Mouse (Mus musculus): Measurements from ENCODE around the gene Oxt.
"Not testable (repeated sequence)": the region's sequence is repeated elsewhere in the genome, so short reads cannot be mapped to it uniquely, and the experiment has no call there.

Oxt gene

GRCm38 (mm10) chr2:130575873-130576272 lies at the start of gene Oxt:
Gene Oxt, plus strand, starts transcription at chr2:130576173.
- DNase-seq (ENCODE audit: low spot score), result no peak

DNA sequence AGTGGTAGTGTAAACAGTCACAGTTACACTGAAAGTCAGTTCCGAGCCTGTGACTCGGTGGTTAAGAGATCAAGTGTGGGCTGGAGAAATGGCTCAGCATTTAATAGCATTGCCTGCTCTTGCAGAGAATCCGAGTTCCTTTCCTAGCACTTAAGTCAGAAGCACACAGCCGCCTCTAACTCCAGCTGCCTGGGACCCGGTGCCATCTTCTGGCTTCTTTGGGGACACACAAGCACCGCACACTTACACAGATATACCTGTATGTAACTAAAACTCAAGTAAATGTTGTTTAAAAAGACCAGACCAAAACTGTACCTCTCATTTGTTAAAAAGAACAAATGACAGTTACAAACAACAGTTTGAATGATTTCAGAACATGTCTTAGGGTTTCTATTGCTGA lies 47.5 kb upstream of the Oxt start:
- no peak for DNase-seq (ENCODE audit: low spot score)

- DNase-seq (ENCODE audit: low spot score), result no peak
Measured at GRCm38 (mm10) chr2:130529290-130529689, 46.7 kb upstream of the Oxt start.

GRCm38 (mm10) chr2:130529925-130530324 lies 46.0 kb upstream of the Oxt start:
- DNase-seq (ENCODE audit: low spot score), result no peak

- DNase-seq (ENCODE audit: low spot score), result no peak
Measured at GRCm38 (mm10) chr2:130532201-130532600, 43.8 kb upstream of the Oxt start.

DNA sequence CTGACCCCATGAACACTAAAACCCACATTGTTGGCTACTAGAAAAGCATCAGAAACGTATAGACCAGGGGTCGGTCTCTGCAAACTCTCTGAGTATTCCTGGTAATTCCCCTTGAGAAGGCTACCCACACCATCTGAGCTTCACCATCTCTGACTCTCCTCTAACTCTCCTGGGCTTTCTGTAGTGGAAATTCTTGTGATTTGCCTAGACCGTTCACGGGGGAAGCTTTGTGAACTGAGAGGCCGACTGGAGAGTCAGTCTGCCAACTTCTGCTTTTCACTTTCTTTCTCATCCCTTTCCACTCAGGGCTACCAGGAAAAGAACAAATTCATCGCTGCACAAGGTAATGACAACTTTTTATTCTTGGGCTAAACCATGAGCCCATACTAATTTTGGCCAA lies 41.0 kb upstream of the Oxt start:
- no peak for DNase-seq (ENCODE audit: low spot score)

- no peak for DNase-seq (ENCODE audit: low spot score)
Measured at GRCm38 (mm10) chr2:130536890-130537289, 39.1 kb upstream of the Oxt start.

GRCm38 (mm10) chr2:130538876-130539546 lies 37.0 kb upstream of the Oxt start:
- DNase-seq (ENCODE audit: low spot score), result no peak

DNA sequence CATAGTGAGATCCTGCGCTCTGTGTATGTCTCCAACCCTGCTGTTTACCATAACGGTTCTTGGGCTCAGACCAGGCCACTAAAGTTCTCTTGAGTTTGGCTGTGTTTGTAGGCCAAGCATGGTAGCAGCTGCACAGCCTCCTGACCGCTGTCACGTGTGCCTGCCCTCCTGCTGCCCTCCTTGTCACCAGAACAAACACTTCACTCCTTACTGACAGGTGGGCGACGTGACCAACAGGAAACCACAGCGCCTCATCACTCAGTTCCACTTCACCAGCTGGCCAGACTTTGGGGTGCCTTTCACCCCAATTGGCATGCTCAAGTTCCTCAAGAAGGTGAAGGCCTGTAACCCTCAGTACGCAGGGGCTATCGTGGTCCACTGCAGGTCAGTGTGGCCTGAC lies 35.7 kb upstream of the Oxt start:
- DNase-seq (ENCODE audit: low spot score), result no peak

GRCm38 (mm10) chr2:130546957-130547356 lies 29.0 kb upstream of the Oxt start:
- no peak for DNase-seq (ENCODE audit: low spot score)

DNA sequence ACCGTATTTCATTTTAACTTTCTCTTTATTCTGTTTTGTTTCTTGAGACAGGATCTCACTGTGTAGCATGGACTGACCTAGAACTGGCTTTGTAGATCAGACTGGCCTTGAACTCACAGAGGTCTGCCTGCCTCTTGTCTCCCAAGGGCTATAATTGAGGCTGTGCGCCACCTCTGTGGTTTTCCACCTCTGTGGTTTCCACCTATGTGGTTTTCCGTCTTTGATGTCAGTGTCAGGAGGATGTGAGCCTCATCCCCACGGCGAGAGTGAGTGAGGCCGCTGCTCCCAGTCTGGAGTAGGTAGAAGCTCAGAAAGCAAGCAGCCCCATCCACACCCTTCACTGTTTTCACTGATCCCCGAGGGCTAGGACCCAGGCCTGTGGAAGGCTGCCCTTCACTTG lies 21.1 kb upstream of the Oxt start:
- no peak for DNase-seq (ENCODE audit: low spot score)

DNA sequence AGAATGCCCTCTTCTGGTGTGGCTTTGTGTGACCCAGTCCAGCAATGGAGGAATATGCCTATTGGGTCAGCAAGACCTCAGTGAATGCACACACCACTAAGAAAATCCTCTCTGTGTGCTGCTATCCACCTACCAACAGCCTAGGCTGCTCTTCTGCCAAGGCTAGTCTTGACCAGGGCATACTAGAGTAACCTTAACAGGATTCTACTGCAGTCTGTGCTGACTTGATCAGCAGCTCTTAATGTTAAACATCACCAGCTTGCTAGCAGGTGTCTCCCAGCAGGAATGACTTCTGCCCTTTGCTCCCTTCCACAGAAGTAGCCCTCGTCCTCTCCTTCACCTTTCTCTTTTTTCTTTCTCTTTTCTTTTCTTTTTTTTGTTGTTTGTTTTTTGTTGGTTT lies 19.7 kb upstream of the Oxt start:
- no peak for DNase-seq (ENCODE audit: low spot score)

DNA sequence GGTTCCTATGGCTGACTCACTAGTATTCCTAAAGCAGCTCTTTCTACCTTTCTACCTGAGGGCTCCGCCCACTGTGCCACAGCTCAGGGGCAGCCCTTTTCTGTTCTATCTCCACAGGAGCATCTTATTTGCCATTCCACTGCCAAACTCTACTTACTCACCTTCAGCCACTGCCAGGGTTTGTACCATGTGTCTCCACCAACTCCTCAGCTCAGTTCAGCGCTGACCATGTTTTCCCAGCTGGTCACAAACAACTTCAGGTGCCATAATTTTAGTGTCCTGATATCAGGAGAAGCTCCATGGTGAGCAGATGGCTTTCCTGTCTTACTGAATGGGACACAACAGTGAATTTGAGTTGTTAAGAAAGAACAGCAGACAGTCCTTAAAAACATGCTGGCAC lies 18.5 kb upstream of the Oxt start:
- no peak for DNase-seq (ENCODE audit: low spot score)

DNA sequence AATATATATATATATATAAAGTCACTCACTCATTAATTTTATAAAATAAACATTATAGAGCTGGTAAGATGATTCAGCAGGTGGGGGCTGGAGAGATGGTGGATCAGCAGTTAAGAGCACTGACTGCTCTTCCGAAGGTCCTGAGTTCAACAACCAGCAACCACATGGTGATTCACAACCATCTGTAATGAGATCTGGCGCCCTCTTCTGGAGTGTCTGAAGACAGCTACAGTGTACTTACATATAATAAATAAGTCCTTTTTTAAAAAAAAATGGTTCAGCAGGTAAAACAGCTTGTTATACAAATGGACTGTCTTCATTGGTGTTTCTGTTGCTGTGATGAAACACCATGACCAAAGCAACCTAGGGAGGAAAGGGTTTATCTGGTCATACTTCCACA lies 18.0 kb upstream of the Oxt start:
- DNase-seq (ENCODE audit: low spot score), result no peak

DNA sequence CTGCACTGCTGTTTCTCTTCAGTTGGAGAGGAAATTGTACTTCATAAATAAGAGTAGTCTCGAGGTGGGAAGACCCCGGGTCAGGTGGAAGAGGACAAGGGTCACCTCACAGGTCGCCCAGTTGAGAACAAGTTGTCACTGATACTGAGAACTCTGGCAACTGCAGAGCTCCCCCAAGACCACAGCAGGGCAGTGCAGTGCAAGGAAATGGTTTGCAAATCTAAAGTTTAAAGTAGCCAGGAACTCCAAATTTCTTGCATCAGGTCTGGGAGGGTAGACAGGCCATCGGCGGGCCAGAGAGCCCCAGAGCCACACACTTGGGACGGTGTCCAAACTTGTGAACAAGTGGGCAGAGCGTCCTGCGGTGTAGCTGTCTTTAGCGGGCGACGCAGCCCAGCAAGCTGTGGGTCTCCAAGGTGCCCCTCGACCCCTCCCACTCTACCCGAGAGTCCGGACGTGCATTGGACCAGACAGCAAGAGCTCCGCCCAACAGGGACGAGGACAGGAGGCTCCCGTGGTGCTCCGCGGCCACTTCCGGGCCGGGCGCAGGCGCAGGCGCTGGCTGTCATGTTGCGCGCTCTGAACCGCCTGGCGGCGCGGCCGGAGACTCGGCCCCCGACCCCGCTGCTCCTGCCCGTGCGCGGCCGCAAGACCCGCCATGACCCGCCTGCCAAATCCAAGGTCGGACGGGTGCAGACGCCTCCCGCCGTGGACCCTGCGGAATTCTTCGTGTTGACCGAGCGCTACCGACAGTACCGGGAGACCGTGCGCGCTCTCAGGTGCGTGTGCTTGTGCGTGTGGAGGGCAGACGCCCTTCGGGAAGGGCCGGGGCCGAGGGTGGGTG lies 12.5 kb upstream of the Oxt start, which contains the start of gene Mrps26:
TSS of gene Mrps26 (plus strand) at position 531 of the 844 bp plus-strand sequence.
- DNase-seq (ENCODE audit: low spot score), result peak; percentile 93

DNA sequence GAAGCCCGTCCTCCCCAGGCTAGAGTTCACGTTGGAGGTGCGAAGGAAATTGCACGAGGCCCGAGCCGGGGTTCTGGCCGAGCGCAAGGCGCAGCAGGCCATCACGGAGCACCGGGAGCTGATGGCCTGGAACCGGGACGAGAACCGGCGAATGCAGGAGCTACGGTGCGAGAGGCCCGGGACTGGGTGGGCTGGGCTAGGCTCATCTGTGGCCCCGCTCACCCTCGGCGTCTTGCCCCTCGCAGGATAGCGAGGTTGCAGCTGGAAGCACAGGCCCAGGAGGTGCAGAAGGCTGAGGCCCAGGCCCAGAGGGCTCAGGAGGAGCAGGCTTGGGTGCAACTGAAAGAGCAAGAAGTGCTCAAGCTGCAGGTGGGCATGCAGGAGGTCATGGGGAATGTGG lies 11.9 kb upstream of the Oxt start:
- no peak for DNase-seq (ENCODE audit: low spot score)

DNA sequence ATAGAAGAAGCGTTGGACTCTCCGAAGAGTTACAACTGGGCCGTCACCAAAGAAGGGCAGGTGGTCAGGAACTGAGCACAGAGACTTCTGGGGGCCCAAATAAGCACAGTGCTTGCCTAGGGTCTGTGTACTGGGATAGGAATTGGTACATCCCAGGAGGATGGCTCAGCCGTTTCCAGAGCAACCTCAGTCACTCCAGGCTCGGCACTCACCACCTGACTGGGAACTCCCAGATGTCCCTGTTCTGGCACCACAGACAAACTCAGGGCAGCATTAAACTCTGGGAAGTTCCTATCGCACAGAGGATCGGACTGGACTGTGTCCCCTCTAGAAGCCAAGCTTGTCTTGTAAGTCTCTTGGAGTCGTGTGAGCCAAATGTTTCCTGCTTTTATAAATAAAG lies 11.0 kb upstream of the Oxt start:
- no peak for DNase-seq (ENCODE audit: low spot score)

DNA sequence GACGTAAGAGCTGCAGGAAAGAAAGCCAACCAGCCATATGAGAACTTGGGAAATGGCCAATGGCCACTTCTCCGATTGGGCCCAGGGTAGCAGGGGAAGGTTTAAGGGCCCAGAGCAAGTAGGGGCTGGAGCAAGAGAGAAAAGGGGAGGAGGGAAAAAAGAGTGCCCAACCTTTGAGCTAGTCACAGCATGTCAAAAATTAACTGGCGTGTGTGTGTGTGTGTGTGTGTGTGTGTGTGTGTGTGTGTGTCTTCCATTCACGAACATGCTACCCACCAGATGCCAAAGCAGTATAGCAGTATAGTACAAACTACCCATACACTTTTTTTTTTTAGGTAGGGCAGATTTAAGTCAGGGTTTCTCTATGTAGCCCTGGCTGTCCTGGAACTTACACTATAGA lies 7.1 kb upstream of the Oxt start:
- DNase-seq (ENCODE audit: low spot score), result no peak

DNA sequence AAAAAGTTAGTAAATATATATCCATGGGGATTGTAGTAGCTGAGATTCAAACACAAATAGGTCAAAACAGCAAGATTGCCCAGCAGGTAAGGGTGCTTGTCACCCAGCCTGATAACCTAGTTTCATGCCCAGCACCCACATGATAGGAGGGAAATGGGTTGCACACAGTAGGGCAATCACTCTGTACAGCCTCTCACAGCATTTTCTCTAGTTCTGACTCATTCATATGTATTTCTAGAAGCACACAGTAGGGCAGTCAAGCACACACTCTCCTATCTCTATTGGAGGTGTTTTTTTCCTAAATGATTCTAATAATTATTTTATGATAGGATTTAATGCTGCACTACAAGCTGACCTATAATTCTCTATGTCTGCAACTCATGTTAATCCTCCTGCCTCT lies 6.0 kb upstream of the Oxt start:
- no peak for DNase-seq (ENCODE audit: low spot score)

GRCm38 (mm10) chr2:130574960-130575359 lies 1.0 kb upstream of the Oxt start:
- no peak for DNase-seq (ENCODE audit: low spot score)

- not testable (repeated sequence) for DNase-seq (ENCODE audit: low spot score)
Measured at GRCm38 (mm10) chr2:130576564-130576963, 591 bp downstream of the Oxt start.

- no peak for DNase-seq (ENCODE audit: low spot score)
Measured at GRCm38 (mm10) chr2:130577021-130577420, 1.0 kb downstream of the Oxt start.

- DNase-seq (ENCODE audit: low spot score), result no peak
Measured at GRCm38 (mm10) chr2:130577632-130578031, 1.7 kb downstream of the Oxt start.

DNA sequence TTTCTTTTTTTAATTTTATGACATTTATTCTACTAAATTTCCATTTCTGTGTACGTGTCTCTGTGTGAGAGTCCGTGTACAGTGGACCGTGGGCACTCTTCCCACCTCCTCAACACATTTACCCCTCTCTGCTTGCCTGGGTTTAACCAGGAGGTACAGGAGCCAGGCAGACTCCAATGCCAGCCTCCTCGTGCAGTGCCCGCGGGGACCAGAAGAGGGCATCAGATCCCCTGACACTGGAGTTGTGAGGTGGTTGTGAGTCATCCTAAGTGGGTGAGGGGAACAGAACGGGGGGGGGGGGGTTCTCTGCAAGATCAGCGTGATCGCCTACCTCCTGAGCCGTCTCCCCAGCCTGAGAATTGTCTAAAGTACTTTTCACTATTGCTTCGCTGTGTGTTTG lies 2.2 kb downstream of the Oxt start:
- no peak for DNase-seq (ENCODE audit: low spot score)
